Mouse (Mus musculus) kidney, postnatal 25 days (tissue): ENCODE measurements around the gene Rbm19.

Experiments
- DNase-seq, 2 experiments: peaks; one replicate each; pipeline ENCODE4 v3.0.0; 2021; ENCODE audit warnings: mixed read lengths in 2 of 2

The Rbm19 gene

DNA sequence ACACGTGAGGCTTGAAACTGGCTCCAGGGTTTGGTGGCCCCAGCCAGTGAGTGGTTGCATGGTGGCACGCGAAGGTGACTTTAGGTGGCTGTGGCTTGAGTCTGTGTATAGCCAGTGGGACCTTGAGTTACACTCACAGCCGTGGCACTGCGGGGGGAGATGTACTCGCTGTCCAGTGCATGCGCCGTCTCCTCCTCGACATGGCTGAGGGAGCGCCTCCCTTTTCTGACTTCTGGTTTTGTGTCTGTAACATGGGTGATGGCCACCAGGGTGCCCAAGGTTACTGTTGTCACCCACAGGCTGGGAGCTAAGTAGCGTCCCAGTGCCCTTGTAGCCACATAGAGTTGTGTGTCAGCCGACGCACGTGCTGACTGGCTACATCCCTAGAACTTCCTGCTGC is 19.1 kb downstream of the Rbm19 start:
- no peak for DNase-seq

DNA sequence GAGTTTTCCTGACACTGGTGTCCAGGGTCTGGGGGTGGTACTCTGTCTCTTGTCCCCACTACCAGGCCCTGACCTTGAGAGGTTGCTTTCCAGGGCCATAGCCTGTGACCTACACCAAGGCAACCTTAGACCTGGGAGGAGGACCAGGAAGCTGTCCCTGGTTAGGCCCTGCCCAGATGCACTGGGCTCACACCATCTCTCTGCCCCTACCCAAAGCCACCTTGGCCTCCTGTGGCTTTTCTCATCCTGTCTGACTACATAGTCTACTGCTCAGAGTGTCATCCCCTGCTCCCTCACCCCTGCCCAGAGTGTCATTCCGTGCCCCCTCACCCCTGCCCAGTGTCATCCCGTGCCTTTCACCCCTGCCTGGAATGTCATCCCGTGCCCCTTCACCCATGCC is 19.6 kb downstream of the Rbm19 start:
- no peak for DNase-seq

DNA sequence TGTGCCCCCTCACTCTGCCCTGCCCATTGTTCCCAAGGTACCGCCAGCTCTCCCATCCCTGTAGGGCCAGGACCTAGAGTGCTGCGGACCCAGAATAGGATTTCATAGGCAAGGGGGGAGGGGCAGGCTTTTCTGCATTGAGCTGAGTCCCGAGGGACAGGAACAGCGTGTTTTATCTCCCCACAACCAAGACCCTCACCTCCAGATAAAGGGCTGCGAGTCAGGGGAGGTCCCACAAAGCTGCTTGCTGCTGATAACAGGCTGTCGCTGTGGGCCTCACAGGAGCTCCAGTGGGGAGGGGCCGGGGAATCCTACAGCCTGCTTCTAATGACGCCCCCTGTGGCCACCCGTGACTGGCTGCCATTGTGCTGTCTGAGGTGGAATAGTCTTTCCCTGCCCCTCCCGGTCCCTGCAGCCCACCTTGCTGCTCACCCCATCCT is 20.0 kb downstream of the Rbm19 start:
- DNase-seq: no peak

DNA sequence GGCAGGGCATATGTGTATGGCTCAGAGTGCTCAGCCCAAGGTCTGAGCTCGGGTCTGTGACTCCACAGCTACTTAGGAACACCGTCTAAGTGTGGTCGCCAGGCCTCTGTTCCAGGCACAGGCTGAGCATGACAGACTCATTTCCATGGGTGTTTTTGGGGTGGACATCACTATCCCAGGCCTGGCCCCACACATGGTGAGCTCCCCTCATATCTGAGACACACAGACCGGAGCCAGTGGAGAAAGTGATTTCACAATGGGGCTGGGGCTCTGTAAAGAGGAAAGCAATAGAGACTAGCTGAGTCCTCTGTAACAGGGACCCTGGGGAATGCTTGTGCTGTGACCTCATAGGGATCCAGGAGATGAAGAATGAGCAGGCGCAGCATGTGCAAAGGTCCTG is 20.8 kb downstream of the Rbm19 start:
- no peak for DNase-seq

DNA sequence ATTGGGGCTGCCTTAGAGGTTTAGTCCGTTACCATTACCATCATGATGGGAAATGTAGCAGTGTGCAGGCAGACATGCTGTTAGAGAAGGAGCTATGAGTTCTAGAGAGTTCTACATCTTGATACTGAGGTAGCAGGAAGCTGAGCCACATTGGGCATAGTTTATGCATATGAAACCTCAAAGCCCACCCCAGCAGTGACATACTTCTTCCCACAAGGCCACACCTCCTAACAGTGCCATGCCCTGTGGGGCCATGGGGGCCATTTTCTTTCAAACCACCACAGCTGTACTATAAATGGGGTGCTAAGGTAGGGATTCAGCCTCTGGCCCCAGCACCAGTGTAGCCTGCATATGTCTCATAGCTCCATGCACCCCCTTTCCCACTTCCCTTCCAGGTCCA is 21.6 kb downstream of the Rbm19 start:
- no peak for DNase-seq

DNA sequence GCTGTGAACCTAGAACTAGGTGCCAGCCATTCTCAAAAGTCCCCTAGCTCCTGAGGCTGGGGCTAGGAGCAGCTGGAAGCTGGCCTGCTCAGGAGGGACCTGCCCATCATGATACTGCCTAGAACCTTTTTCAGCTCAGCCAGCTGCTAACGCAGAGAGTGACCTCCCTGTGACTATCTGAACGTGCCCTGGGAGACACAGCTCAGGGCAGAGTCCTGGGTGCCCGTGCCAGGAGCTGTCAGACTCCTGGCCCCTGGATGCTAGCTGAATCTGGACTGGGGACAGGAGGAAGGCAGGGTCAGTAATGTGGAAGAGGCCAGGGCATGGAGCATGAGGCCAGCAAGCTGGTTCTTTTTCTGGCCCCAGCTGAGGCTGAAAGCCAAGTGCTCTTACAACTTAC is 22.1 kb downstream of the Rbm19 start:
- DNase-seq: peak; percentile 47 to 84

DNA sequence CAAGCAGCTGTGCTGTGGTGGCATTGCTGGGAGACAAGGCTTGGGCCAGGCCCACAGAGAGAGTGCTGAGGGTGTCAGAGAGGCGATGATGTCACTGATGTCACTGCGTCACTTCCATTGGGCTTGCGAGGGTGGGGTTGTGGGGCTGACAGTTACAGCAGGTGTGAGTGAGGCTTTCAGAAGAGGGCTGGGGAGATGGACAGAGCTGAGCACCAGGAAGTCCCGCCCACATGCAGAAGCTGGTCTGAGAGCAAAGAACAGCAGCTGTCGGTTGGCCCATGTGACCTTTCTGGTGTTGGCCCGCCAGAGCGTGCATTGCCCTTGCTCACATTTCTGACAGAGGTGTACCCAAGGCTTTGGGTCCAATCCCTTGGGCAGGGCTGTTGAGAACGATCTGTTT is 23.0 kb downstream of the Rbm19 start:
- DNase-seq: peak; percentile 14 to 62

DNA sequence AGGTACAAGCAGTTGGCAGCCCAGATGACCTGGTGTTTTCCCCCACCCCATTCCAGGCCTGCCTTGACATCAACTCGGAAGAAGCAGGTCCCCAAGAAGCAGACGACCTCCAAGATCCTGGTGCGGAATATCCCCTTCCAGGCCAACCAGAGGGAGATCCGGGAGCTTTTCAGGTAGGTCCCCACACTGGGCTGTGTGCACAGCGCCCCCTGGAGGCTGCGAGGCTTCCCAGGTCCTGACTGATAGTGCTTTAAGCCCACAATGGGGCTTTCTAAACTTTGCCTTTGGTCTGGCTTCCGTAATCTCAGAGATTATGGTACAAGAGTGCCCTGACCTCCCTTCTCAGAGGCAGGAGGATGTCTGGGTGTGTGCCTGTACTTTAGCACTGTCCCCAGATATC is 27.7 kb downstream of the Rbm19 start:
- no peak for DNase-seq

DNA sequence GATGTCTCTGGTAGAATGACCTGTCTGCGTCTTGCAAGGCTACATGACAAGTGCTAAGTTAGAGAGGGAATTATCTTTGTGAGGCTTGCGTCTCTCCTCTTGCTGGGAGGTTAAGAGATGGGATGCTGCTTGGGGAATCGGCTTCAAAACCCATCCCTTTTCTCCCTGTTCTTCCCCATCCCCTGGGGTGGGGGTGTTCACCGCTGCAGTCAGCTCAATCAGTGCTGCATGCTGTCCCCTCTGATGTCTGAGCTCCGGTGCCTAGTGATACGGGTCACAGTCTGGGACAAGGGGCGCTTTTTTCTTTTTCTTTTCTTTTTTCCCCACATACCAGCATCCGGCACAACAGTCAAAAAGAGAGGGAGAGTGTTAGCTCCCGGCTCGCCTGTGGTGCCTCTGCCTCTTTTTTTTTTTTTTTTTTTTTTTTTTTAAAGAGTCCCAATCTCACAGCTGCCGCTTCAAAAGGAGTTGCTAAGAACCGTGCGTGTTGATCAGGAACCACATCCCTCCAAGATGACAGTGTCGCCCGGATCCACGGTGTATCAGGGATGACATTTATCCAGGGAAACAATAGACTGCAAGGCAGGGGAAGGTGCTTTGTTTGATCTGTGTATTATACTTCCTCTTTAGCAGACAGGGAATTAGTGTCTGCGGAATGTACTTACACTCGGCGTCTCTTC is 29.2 kb downstream of the Rbm19 start:
- no peak for DNase-seq

DNA sequence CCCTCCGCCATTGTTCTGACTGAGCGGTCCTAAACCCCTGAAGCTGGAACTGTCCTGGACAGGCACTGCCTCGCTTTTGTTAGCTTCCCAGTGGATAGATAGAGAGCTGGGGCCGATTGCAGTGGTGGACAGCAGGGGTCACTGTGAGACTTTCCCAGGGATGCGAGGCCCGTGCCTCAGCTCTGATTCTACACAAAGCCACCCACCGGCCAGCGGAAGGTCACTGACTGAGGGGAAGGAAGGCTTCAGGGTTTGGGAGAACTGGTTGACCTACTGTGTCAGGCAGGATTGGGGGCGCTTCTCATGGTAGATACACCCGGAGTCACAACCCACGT is 29.8 kb downstream of the Rbm19 start:
- DNase-seq: peak in 1 of 2 experiments; percentile 35

DNA sequence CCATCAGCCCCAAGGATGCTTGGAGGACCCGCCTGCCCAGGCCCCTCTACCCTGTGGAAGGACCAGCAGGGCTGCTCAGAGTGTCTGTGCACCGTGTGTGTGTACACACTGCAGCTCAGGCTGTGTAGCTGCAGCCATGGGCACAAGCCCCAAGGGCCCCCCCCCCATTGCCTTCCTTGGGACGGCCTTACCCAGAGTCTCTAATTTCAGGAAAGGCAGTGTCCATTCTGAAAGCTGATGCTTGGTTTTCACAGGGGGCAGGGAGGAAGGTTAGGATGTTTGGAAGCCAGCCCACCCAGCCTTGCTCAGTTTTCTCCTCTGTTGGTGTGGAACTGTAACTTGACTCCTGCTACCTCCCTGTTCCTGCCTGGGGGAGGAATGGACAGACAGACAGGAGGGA is 30.6 kb downstream of the Rbm19 start:
- no peak for DNase-seq

DNA sequence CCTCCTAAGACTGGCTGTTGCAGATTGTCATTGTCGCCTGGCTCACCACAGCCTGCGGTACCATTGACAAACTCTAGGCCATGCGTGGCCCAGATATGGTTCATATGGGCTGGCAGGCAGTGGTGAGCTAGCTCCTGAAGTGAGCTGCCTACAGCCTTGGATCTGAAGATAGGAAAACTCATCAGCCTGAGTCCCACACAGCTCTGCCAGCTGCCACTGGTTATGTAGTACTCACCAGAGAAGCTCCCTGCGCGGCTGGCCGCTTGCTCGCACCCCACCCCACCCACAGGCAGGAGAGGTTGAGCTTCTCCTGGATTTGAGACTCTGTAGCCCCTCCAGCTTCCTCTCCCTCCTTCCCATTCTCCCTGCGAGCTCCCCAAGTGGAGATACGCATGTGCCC is 32.0 kb downstream of the Rbm19 start:
- DNase-seq: no peak

DNA sequence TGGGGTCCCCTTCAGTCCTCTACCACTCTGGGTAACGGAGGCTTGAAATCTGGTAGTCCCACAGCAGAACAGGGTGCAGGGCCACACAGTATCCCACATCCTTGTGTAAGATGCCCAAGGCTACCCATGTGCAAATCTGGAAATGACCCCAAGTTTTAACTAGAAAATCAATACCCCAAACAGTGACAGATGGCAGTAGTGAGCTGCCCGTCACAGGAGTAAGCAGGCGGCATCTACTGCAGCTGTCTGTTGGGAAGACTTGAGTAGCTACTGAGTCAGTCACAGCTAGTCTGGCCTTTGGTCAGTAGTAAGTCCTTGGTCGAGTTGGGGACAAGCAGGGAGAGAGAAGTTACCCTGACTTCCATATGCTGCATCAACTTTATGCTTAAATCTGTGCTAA is 34.9 kb downstream of the Rbm19 start:
- DNase-seq: peak in 1 of 2 experiments; percentile 4

DNA sequence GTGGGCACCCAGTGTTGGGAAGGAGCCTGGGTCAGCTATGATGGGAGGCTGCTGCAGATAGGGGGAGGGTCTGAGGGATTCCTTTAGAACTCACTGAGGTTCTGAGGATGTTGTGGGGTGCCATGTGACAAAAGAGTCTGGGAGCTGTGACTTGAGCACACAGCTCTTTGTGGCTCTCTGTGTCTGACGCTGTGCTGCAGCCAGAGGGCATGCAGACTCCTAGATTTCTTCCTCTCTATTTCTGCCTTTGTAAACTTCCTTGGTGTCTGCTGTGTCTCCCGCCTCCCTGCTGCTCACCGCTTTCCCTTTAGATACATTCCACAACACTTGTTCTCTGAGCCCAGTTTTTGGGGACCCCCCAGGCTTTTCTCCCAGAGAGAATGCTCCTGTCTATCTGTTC is 36.9 kb downstream of the Rbm19 start:
- DNase-seq: no peak

DNA sequence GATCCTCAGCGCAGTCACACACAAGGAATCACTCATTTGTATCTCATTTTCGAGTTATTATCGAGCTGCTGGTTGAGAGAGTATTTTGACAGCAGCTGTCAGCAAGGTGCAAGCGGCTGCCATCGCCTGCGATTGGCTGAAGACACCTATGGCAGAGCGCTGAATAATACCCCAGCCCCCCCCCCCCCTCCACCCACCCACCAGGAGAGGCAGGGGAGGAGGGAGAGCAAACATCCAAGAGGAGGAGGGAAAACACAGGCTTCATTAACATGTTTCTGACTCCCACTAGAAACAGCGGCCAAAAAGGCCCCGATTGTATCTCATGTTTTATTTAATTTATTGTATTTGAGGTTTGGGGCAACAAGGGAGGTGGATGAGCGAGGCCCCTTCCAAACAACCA is 39.4 kb downstream of the Rbm19 start:
- DNase-seq: no peak

DNA sequence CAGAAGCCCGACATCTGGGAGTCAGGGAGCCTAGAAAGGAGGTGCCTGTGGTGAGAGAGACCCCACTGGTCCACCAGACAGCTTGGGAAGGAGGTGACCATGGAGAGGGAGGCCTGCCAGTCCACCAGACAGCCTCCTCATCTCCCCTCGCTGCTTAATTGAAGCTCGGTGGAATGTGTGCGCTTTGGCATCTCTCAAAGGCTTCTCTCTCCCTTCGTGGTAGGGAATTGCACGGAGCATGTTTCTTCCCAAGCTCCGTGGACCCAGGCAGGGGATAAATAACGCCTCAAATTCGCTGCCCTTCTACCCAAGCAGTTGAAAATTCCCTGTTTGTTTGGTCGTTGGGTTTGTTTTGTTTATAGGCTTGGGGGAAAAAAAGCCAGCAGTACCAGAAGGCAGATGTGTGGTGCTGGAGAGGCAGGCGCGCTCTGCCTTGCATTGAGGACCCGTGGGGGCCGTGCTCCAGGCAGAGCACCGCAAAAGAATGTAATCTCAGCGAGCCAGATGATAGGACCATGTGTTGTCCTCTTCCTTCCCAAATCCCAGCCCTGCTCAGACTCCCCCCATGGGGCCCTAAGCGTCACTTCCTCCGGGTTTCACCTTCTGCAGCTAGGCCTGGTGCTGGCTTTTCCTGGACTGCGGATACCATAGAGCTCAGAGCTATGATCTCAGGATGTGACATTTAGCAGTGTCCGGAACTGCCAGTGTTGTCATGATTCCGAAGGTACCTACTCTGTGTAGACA is 40.1 kb downstream of the Rbm19 start:
- DNase-seq: peak; percentile 33 to 68

DNA sequence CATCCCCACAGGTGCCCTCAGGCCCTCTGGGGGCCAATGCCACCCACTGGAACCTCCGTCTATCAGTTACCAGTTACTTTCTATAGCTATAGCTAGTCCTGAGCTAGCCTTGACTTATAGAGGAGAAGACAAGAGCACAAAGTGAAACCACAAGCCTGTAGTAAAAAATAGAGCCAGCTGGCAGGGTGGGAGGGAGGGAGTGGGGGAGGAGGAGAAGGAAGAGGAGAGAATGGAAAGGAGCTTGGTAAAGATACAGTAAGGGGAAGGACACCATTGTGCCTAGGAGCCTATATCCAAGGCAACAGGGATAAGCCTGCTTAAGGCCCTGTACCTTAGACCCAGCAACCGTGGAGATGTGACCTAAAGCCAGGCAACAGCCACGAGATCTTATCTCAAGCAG is 40.9 kb downstream of the Rbm19 start:
- DNase-seq: no peak

DNA sequence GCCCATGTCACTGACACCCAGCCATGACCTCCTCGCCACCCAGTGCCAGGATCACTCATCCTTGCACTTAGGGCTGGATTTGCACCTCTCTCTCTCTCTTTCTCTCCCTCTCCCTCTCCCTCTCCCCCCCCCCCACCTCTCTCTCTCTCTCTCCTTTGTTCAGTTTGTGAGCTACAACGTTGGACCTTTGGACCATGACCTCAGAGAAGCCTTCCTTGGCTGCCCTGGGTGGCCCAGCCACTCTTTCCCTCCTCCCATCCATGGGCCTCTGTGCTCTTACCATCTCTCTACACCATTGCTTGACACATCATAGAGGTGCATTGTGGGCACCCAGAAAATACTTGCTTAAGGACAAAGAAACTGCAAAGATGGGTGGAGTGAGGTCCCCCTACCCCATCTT is 42.2 kb downstream of the Rbm19 start:
- DNase-seq: peak; percentile 48 to 73

DNA sequence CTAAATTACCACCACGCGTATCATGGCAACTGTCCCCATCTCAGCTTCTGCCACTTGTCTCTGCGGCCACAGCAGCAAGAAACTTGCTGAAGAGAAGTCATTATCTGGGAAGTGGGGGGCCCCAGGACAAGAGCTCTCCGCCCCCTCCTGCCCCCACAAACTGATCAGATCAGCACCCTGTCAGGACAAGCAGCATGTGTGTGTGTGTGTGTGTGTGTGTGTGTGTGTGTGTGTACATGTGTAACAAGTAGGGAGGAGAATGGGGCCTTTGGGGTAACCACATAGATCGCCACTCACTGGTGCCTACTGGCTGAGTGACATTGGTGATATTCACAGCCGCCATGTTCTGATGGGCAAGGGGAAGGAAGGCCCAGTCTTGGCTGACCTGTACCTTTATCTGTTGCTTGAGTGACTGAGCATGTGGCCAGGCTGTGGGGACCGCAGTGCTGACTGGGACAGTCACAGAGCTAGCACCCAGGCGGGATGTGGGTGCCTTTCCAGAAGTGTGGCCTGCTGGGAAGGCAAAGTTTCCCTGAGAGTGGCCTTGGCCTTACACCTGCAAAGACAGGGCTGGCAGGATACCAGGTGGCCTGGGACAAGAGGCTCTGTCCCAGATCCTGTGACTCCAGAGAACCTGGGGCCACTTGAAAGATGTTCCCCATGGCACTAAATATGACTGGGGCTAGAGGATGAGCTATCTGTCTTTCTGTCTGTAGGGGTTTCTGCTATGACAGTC is 44.8 kb downstream of the Rbm19 start:
- DNase-seq: no peak

DNA sequence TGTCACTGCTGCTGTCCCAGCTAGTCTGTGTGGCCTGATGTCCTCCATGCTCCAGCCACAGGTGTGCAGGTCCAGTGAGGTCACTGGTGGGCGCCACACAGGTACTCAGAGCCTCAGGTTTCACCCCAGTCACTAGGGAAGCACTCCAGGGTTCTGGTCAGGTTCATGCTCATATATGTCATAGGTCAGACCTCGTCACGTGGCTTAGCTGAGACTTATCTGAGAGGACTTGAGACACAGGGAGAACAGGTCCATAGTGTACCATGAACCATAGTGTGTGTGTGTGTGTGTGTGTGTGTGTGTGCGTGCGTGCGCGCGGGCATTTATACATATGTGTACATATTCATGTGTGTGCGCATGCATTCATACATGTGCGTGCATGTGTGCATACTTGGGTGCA is 46.4 kb downstream of the Rbm19 start:
- no peak for DNase-seq

DNA sequence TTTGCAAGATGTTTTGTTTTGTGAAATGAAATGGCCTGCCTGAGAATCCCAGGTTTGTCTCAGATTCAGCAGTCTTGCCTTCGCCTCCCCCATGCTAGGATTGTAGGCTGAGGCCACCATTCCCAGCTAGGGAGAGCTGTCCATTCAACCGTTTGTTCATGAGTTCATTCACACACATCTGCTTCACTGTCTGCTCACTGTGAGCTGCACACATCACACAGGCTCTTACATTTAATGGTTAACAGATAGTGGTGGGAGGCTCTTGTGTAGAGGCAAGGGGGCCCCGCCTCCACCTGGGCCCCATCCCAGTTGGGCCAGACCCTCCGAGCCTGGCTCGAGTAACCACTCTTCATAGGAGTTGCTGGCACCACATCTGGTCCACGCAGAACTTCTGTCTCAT is 47.2 kb downstream of the Rbm19 start:
- no peak for DNase-seq

DNA sequence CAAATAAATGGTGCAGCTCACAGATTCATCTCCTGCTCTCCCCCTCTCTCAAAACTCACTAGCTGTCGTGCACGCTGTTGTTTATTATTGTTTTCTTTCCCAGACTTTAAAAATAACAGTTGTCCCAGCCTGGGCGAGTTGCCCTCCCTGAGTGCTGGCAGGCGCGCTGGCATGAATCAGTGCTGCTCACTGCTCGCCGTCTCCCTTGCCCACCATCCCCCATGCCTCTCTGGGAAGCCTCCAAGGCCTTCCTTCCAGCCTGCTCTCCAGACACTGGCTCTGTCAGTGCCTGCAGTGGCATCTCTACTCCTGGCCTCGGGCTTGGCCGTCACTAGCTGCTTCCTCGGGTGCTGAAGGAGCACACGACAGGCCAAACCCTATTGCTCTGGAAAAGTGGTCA is 48.2 kb downstream of the Rbm19 start:
- DNase-seq: no peak

DNA sequence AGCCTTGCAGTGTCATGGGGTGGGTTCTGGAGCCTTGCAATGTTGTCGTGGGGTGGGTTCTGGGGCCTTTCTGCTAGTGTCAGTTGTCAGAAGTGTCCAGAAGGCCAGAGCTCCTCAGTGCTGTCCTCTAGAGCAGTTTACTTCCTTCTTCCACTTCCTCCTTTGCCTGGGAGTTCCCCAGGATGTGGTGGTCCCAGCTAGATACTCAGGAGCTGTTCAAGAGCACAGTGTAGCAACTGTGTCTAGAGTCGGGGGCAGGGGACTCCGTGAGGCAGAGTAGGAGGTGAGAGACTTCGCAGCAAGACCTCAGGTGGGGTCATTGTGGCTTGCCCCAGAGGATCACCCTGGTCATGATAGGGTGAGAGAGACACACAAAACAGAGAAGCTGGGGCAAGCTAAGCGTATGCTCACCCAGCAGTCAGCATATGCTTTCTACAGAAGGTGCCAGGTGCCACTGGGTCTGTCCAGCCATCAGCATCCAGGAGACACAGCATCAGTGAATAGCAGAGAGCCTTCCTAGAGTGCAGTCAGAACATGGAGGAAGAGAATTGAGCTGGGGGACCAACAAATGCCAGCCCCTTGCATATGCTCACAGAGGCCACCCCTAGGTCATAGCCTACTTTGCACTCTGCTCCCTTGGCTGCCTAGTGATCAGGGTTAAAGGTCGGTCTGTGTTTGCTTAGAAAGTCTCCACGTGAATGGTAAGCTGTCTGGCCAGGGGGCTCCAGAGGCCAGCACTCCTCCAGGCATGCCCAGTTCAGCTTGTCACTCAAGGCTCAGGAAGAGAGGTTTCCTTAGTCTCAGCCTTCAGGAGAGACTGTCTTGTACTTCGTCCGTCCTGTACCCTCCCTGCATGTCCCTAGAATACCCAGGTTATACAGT is 49.0 kb downstream of the Rbm19 start:
- peak; percentile 10 to 52 for DNase-seq
